Mouse (Mus musculus): ENCODE results near the gene Coro2b. TPM values are rescaled to one million over a fixed set of nuclear protein-coding genes. Genes with fewer than 3 reads are reported as not detected.
A peak's percentile ranks its signal among the peaks of the same experiment; 100 is the strongest.

Gene Coro2b
- polyA plus RNA-seq, 1 experiment from 2014 or later = 16.5 TPM

DNA sequence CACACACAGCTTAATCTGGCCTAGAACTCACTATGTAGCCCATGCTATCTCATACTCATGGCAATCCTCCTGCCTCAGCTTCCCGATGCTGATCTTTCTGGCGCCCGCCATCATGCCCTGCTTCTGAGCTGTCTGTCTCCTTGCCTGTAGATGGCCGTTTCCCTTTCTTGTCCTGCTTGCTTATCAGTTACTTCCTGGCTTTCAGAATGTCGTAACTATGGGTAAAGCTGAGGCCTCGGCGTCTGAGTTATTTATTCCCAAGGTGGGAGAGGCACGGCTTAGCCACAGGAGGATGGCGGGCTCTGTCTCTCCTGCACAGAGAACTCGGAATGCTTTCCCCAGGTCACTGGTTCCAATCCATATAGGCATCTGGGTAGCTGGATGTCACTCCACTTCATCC is 113.9 kb downstream of the Coro2b start:
- no peaks in the 10 kb centered on the region for H3K27me3 ChIP-seq (ENCODE audit: control insufficient read depth, insufficient read depth, low read length)
- no peak overlapping the region for H3K4me2 ChIP-seq (replicated peaks; ENCODE audit: low read depth, low read length)
- no peak overlapping the region for H3K4me3 ChIP-seq (ENCODE audit: low read length)
- H3K9me3 ChIP-seq (ENCODE audit: control insufficient read depth, low read length) = no peaks in the 10 kb centered on the region
- 78% methylated on average over 10 of the region's 10 CpGs for WGBS
- ATAC-seq (ENCODE audit: low FRiP score, low TSS enrichment) = no peak
- no peak overlapping the region for H3K9ac ChIP-seq (ENCODE audit: low read depth, low read length)
- no peak overlapping the region for H3K27ac ChIP-seq (ENCODE audit: low read depth, low read length)
- H3K36me3 ChIP-seq (ENCODE audit: control insufficient read depth, insufficient read depth, low read length) = peaks cover 8% of the 10 kb centered on the region; the same call in 1 of the 2 replicates
- peaks cover 11% of the 10 kb centered on the region; the same call in 1 of the 2 replicates for H3K4me1 ChIP-seq (ENCODE audit: control insufficient read depth, insufficient read depth, low read length)

DNA sequence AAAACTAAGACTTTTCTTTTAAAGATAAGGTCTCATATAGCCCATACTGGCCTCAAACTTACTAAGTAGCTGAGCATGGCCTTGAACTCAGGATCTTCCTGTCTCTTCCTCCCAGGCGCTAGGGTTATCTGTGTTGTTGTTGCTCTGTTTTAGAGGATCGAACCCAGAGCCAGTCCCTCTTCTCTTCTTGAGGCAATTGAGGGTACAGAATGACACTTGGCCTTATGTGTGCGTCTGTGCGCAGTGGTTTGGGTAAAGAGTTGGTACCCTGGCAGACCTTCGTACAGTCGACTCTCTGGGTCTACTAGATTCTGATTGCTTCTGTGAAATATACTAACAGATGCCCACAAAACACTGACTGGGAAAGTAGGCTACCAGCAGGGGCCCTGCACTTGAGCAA is 114.9 kb downstream of the Coro2b start:
- Histone ChIP-seq H3K4me3 (ENCODE audit: low read length) (no peak overlapping the region), H3K4me2 (replicated peaks; ENCODE audit: low read depth, low read length) (no peak overlapping the region), H3K9me3 (ENCODE audit: control insufficient read depth, low read length) (no peaks in the 10 kb centered on the region), H3K4me1 (ENCODE audit: control insufficient read depth, insufficient read depth, low read length) (peaks cover 11% of the 10 kb centered on the region; the same call in 1 of the 2 replicates), H3K27ac (ENCODE audit: low read depth, low read length) (no peak overlapping the region), H3K9ac (ENCODE audit: low read depth, low read length) (no peak overlapping the region), H3K27me3 (ENCODE audit: control insufficient read depth, insufficient read depth, low read length) (no peaks in the 10 kb centered on the region), H3K36me3 (ENCODE audit: control insufficient read depth, insufficient read depth, low read length) (peaks cover 4% of the 10 kb centered on the region; the same call in 1 of the 2 replicates)
- ATAC-seq (ENCODE audit: low FRiP score, low TSS enrichment) = no peak
- WGBS = 94% methylated on average over 6 of the region's 6 CpGs

DNA sequence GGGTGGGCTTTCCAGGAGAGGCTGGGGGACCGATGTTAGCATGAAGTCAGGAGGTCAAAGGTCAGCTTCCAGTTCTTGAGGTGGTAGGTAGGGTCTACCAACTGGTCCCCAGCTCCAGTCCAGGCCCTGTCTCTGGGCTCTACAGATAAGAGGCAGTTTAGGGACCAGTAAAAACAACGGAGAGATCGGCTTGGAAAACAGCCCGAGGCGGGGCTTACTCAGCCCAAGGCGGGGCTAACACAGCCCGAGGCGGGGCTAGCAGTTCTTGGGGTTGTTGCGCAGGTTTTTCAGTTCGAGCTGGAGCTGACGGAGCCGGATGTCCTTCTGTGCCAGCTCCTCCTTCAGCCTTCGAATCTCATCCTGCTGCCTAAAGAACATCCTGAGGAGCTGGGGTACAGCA is 115.8 kb downstream of the Coro2b start:
- H3K36me3 ChIP-seq (ENCODE audit: control insufficient read depth, insufficient read depth, low read length) = peaks cover 4% of the 10 kb centered on the region; the same call in 1 of the 2 replicates
- H3K4me3 ChIP-seq (ENCODE audit: low read length) = peak overlapping the region; percentile 22; the same call in 1 of the 2 replicates
- H3K27me3 ChIP-seq (ENCODE audit: control insufficient read depth, insufficient read depth, low read length) = no peaks in the 10 kb centered on the region
- H3K9ac ChIP-seq (ENCODE audit: low read depth, low read length) = peak overlapping the region; percentile 37; the same call in 1 of the 2 replicates
- 2% methylated on average over 13 of the region's 13 CpGs for WGBS
- ATAC-seq (ENCODE audit: low FRiP score, low TSS enrichment) = peak; percentile 78
- no peaks in the 10 kb centered on the region for H3K9me3 ChIP-seq (ENCODE audit: control insufficient read depth, low read length)
- peak overlapping the region; percentile 42 for H3K4me2 ChIP-seq (replicated peaks; ENCODE audit: low read depth, low read length)
- H3K27ac ChIP-seq (ENCODE audit: low read depth, low read length) = no peak overlapping the region
- peaks cover 11% of the 10 kb centered on the region; the same call in 1 of the 2 replicates for H3K4me1 ChIP-seq (ENCODE audit: control insufficient read depth, insufficient read depth, low read length)

DNA sequence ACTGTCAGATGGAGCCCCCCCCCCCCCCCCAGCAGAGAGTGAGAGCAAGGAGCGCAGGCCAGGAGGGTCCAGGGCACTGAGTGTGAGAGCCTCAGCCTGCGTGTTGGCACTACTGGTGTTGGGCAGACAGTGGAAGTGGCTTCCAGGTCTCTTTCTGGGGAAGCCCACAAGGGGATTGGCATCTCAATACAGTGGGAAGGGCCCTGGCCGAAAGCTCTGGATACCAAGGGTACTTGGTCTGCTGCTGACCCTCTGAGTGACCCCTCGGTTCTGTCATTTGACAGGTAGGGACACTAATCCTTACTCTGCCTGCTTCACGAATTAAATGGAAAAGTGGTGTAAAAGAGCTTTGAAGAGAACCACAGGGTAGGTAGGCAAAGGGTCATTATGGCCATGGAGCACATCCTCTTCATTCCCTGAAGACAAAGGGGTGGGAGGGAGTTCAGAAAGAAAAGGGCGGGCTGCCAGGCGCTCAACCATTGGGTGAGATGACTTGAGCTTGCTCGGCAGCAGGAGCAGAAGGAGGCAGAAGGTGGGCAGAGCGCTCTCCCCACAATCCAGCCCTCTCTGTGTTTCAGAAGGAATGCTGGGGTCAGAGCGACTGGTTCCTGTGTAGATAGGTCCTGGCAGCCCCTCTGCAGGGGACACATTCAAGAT is 116.5 kb downstream of the Coro2b start:
- Histone ChIP-seq H3K4me2 (replicated peaks; ENCODE audit: low read depth, low read length) (peak overlapping the region; percentile 42), H3K36me3 (ENCODE audit: control insufficient read depth, insufficient read depth, low read length) (peaks cover 4% of the 10 kb centered on the region; the same call in 1 of the 2 replicates), H3K9ac (ENCODE audit: low read depth, low read length) (0 out of 2 replicates have a peak overlapping the region, but pooled peaks have one; percentile 37), H3K27ac (ENCODE audit: low read depth, low read length) (no peak overlapping the region), H3K9me3 (ENCODE audit: control insufficient read depth, low read length) (no peaks in the 10 kb centered on the region), H3K27me3 (ENCODE audit: control insufficient read depth, insufficient read depth, low read length) (no peaks in the 10 kb centered on the region), H3K4me1 (ENCODE audit: control insufficient read depth, insufficient read depth, low read length) (peaks cover 7% of the 10 kb centered on the region; the same call in 1 of the 2 replicates), H3K4me3 (ENCODE audit: low read length) (no peak overlapping the region; the same call in 1 of the 2 replicates)
- WGBS = 50% methylated on average over 10 of the region's 10 CpGs
- no peak for ATAC-seq (ENCODE audit: low FRiP score, low TSS enrichment)

DNA sequence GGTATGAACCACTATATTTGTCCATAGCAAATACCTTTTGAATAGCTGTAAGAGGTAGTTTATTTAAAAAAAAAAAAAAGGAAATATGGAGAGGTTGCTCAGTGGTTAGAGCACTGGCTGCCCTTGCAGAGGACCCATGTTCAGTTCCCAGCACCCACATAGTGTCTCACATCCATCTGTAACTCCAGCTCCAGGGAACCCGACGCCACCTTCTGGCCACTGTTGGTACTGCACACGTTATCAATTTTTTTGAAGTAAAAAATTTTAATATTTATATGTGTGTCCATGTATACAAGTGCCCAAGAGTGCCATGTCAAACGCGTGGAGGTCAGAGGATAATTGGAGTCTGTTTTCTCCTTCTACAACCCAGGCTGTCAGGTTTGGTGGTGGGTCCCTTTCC is 118.1 kb downstream of the Coro2b start:
- Histone ChIP-seq H3K4me3 (ENCODE audit: low read length) (no peak overlapping the region), H3K4me1 (ENCODE audit: control insufficient read depth, insufficient read depth, low read length) (peaks cover 18% of the 10 kb centered on the region; the same call in 1 of the 2 replicates), H3K9ac (ENCODE audit: low read depth, low read length) (no peak overlapping the region), H3K27me3 (ENCODE audit: control insufficient read depth, insufficient read depth, low read length) (no peaks in the 10 kb centered on the region), H3K4me2 (replicated peaks; ENCODE audit: low read depth, low read length) (no peak overlapping the region), H3K27ac (ENCODE audit: low read depth, low read length) (no peak overlapping the region), H3K36me3 (ENCODE audit: control insufficient read depth, insufficient read depth, low read length) (no peaks in the 10 kb centered on the region), H3K9me3 (ENCODE audit: control insufficient read depth, low read length) (no peaks in the 10 kb centered on the region)
- ATAC-seq (ENCODE audit: low FRiP score, low TSS enrichment) = no peak
- 66% methylated on average over 5 of the region's 5 CpGs for WGBS

DNA sequence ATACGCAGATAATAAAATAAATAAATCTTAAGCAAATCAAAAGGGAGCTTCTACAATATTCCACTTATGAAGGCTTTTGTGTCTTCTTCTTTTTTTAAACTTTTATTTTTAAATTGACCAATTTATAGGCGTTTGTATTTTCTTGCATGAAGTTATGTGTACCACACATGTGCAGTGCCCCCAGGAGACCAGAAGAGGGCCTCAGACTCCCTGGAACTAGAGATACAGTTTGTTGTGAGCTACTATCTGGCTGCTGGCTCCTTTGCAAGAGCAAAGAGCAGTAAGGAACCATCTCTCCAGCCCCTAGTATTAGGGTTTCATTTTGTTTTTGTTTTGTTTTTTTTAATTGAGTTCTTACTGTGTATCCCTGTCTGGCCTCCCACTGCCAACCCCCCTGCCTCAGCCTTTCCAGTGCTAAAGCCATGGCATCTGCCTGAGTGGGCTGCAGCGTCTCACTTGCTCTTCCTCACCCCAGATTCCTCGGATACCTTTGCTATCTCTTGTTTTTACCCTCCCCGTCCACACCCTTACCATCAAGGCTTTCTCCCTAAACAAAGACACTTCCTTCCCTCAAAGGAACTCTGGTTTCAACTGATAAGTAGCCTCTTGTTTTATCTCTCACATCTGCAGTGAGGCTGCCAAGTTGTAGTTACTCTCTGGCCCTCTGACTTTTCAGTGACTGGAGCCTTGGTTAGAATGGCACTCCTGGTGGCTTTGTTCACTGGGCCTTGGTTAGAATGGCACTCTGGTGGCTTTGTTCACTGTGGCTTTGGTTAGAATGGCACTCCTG is 129.3 kb downstream of the Coro2b start:
- H3K4me2 ChIP-seq (replicated peaks; ENCODE audit: low read depth, low read length) = no peak overlapping the region
- WGBS = 81% methylated on average over 5 of the region's 5 CpGs
- no peak overlapping the region for H3K27ac ChIP-seq (ENCODE audit: low read depth, low read length)

DNA sequence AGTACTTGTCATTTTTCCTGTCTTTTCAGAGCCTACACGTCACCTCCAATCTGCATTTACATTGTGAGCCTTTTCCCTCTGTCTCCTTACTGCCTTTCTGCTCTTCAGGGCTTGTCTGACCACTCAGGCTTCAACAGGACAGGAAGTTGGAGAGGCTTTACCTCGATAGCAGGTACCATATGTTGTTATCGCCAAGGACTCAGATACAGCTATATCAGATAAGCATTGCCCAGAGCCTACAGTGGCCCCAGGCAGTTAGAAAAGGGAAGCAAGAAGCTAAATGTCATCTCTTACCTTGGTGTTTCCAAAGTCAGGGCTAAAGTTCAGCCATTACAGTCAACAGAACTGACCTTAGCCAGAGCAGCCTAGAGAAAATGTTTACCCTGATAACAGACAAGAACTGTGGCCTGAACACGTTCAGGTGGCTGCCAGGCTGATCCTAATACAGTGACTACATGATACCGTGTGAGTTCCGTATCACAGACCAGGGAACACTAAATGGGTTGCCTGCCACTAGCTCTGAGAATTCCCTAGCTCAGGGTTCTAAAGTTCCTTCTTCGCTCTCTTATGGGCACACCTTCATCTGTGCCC is 130.3 kb downstream of the Coro2b start:
- H3K4me3 ChIP-seq (ENCODE audit: low read length) = no peak overlapping the region
- H3K36me3 ChIP-seq (ENCODE audit: control insufficient read depth, insufficient read depth, low read length) = no peaks in the 10 kb centered on the region
- no peaks in the 10 kb centered on the region for H3K4me1 ChIP-seq (ENCODE audit: control insufficient read depth, insufficient read depth, low read length)
- no peak overlapping the region for H3K4me2 ChIP-seq (replicated peaks; ENCODE audit: low read depth, low read length)
- H3K27me3 ChIP-seq (ENCODE audit: control insufficient read depth, insufficient read depth, low read length) = no peaks in the 10 kb centered on the region
- no peak overlapping the region for H3K9ac ChIP-seq (ENCODE audit: low read depth, low read length)
- H3K9me3 ChIP-seq (ENCODE audit: control insufficient read depth, low read length) = no peaks in the 10 kb centered on the region
- no peak overlapping the region for H3K27ac ChIP-seq (ENCODE audit: low read depth, low read length)
- ATAC-seq (ENCODE audit: low FRiP score, low TSS enrichment) = no peak
- WGBS = 77% methylated on average over 7 of the region's 7 CpGs

More for the DNA sequence above, 129.3 kb downstream of the Coro2b start:
- Histone ChIP-seq H3K36me3 (ENCODE audit: control insufficient read depth, insufficient read depth, low read length) (no peaks in the 10 kb centered on the region), H3K9me3 (ENCODE audit: control insufficient read depth, low read length) (no peaks in the 10 kb centered on the region), H3K27me3 (ENCODE audit: control insufficient read depth, insufficient read depth, low read length) (no peaks in the 10 kb centered on the region), H3K4me3 (ENCODE audit: low read length) (no peak overlapping the region), H3K4me1 (ENCODE audit: control insufficient read depth, insufficient read depth, low read length) (no peaks in the 10 kb centered on the region), H3K9ac (ENCODE audit: low read depth, low read length) (no peak overlapping the region)
- no peak for ATAC-seq (ENCODE audit: low FRiP score, low TSS enrichment)

DNA sequence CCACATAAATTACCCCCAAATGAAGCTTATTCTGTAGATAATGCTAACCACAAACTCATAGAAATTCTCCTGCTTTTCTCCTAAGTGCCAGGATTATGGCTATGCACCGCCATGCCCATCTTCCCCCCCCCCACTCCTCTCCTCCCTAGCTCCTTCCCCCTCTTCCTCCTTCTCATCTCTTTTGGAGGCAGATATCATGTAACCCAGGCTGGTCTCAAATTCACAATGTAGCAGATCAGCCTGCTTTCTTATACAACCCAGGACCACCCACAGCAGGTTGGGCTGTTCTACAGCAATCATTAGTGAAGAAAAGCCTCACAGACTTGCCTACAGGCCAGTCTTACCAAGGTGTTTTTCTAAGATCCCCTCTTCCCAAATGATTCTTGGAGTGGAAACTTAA is 135.3 kb downstream of the Coro2b start:
- Histone ChIP-seq H3K27me3 (ENCODE audit: control insufficient read depth, insufficient read depth, low read length) (no peaks in the 10 kb centered on the region), H3K9ac (ENCODE audit: low read depth, low read length) (no peak overlapping the region), H3K36me3 (ENCODE audit: control insufficient read depth, insufficient read depth, low read length) (no peaks in the 10 kb centered on the region), H3K4me2 (replicated peaks; ENCODE audit: low read depth, low read length) (no peak overlapping the region), H3K4me1 (ENCODE audit: control insufficient read depth, insufficient read depth, low read length) (no peaks in the 10 kb centered on the region), H3K4me3 (ENCODE audit: low read length) (no peak overlapping the region), H3K9me3 (ENCODE audit: control insufficient read depth, low read length) (no peaks in the 10 kb centered on the region), H3K27ac (ENCODE audit: low read depth, low read length) (no peak overlapping the region)
- ATAC-seq (ENCODE audit: low FRiP score, low TSS enrichment) = 0 out of 2 replicates have a peak, but pooled peaks have one; percentile 52
- WGBS = 38% methylated on average over 1 of the region's 1 CpGs

All from kidney, embryonic 14.5 days (tissue).